Mouse (Mus musculus) kidney, embryonic 16.5 days (tissue): ENCODE measurements around the gene Lrwd1. TPM values are rescaled to one million over a fixed set of nuclear protein-coding genes. Genes with fewer than 3 reads are reported as not detected.
A peak's percentile ranks its signal among the peaks of the same experiment; 100 is the strongest.
"Not testable (repeated sequence)": the region's sequence is repeated elsewhere in the genome, so short reads cannot be mapped to it uniquely, and the experiment has no call there.

ENCODE experiments used
- ATAC-seq: fragments of 200-750 bp; cut with Nextera tagmentation; 2 replicates; pipeline ENCODE4 v1.8.0; 2017; ENCODE audit warnings: moderate TSS enrichment; ENCODE audit not compliant: low FRiP score, low TSS enrichment
- H3K27ac ChIP-seq: fragments of 300-500 bp; sonication (generic); 2 replicates; pipeline ENCODE4 v1.5.1; 2014; ENCODE audit warnings: low read length
- H3K27me3 ChIP-seq: fragments of 300-500 bp; sonication (generic); 2 replicates; pipeline ENCODE4 v1.6.1; 2014; ENCODE audit warnings: low read length, control low read depth, mixed read lengths; ENCODE audit not compliant: insufficient read depth
- H3K36me3 ChIP-seq: fragments of 300-500 bp; sonication (generic); 2 replicates; pipeline ENCODE4 v1.6.1; 2014; ENCODE audit warnings: low read length, control low read depth, mixed read lengths; ENCODE audit not compliant: insufficient read depth
- H3K4me1 ChIP-seq: fragments of 300-500 bp; sonication (generic); 2 replicates; pipeline ENCODE4 v1.6.1; 2014; ENCODE audit warnings: low read length, control low read depth, mixed read lengths; ENCODE audit not compliant: insufficient read depth
- H3K4me2 ChIP-seq: fragments of 300-500 bp; sonication (generic); replicated peaks from 2 replicates; pipeline ENCODE4 v1.6.1; 2014; ENCODE audit warnings: low read depth, low read length
- H3K4me3 ChIP-seq: fragments of 300-500 bp; sonication (generic); 2 replicates; pipeline ENCODE4 v1.5.1; 2014; ENCODE audit warnings: mild to moderate bottlenecking, low read length
- H3K9ac ChIP-seq: fragments of 300-500 bp; sonication (generic); replicated peaks from 2 replicates; pipeline ENCODE4 v1.6.1; 2014; ENCODE audit warnings: low read length
- H3K9me3 ChIP-seq: fragments of 300-500 bp; sonication (generic); 2 replicates; pipeline ENCODE4 v1.6.1; 2016; ENCODE audit warnings: low read length, control low read depth
- WGBS: fragments of 180-500 bp; shearing (Covaris S2); extraction: QIAGEN DNeasy Blood & Tissue Kit; methylation state at CpG from one replicate; pipeline ENCODE4 v1.1.7; 2014; 5-methylcytosine and 5-hydroxymethylcytosine counted together
- polyA plus RNA-seq: library from polyadenylated mRNA; unstranded; fragments of >200 nt; fragmentation: Nextera tagmentation; extraction: Ambion mirVana; gene quantifications from 2 replicates; pipeline ENCODE4 v1.2.1, GENCODE M21; 2015

Lrwd1 gene
- polyA plus RNA-seq, 1 experiment from 2014 or later: 40.2 TPM

- ATAC-seq: peak; percentile 86
- H3K9me3 ChIP-seq: peaks cover 4% of the 10 kb centered on the region; the same call in 1 of the 2 replicates
- WGBS: under 1% methylated on average over 49 of the region's 49 CpGs
These were observed 34.9 kb upstream of the Lrwd1 start, which contains the start of gene Orai2 for GRCm38 (mm10) chr5:136170512-136171362. TSS of gene Orai2 (minus strand) at chr5:136170713.

GRCm38 (mm10) chr5:136169626-136170511 lies 34.0 kb upstream of the Lrwd1 start:
- H3K36me3 ChIP-seq: no peaks in the 10 kb centered on the region
- H3K27ac ChIP-seq: no peak overlapping the region
- ATAC-seq: peak; percentile 47; the same call in 1 of the 2 replicates
- H3K9me3 ChIP-seq: peaks cover 4% of the 10 kb centered on the region; the same call in 1 of the 2 replicates
- H3K9ac ChIP-seq: peak overlapping the region; percentile 72
- H3K4me1 ChIP-seq: peaks cover 14% of the 10 kb centered on the region
- H3K4me2 ChIP-seq: peak overlapping the region; percentile 98
- 11% methylated on average over 15 of the region's 15 CpGs for WGBS
- peak overlapping the region; percentile 62 for H3K4me3 ChIP-seq
- no peaks in the 10 kb centered on the region for H3K27me3 ChIP-seq

More at GRCm38 (mm10) chr5:136170512-136171362, 34.9 kb upstream of the Lrwd1 start, which contains the start of gene Orai2:
- H3K27ac ChIP-seq: peak within 1 kb of the TSS; percentile 45; the same call in 1 of the 2 replicates
- peak within 1 kb of the TSS; percentile 62 for H3K4me3 ChIP-seq
- H3K36me3 ChIP-seq: no peaks in the 10 kb centered on the region
- peaks cover 14% of the 10 kb centered on the region for H3K4me1 ChIP-seq
- H3K9ac ChIP-seq: peak within 1 kb of the TSS; percentile 72
- H3K27me3 ChIP-seq: no peaks in the 10 kb centered on the region
- H3K4me2 ChIP-seq: peak within 1 kb of the TSS; percentile 98

DNA sequence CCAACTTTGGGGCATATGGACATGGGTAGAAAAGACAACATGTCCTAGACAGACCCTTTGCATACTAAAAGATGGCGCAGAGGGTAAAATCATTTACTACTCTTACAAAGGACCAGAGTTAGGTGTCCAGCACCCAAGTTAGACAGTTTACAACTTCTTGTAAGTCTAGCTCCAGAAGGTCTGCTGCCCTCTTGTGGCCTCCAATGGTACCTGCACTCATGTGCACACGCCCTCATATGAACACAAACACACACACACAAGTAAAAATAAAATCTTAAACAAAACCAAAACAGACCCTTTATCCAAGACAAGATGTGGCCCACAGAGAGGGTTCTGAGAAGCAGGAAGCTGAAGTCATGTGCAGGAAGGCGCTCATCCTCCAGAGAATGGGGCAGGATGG lies 32.2 kb upstream of the Lrwd1 start:
- Histone ChIP-seq H3K4me3 (no peak overlapping the region), H3K4me1 (peaks cover 14% of the 10 kb centered on the region), H3K27ac (no peak overlapping the region), H3K9ac (no peak overlapping the region), H3K36me3 (no peaks in the 10 kb centered on the region), H3K4me2 (no peak overlapping the region), H3K9me3 (peaks cover 4% of the 10 kb centered on the region; the same call in 1 of the 2 replicates), H3K27me3 (no peaks in the 10 kb centered on the region)
- 97% methylated on average over 3 of the region's 3 CpGs for whole genome bisulfite sequencing
- ATAC-seq: no peak

- Histone ChIP-seq H3K9ac (no peak overlapping the region), H3K36me3 (no peaks in the 10 kb centered on the region), H3K4me3 (no peak overlapping the region), H3K27me3 (no peaks in the 10 kb centered on the region), H3K4me1 (peaks cover 14% of the 10 kb centered on the region), H3K9me3 (peaks cover 4% of the 10 kb centered on the region; the same call in 1 of the 2 replicates), H3K27ac (no peak overlapping the region), H3K4me2 (no peak overlapping the region)
- no peak for ATAC-seq
- 88% methylated on average over 4 of the region's 4 CpGs for WGBS
These were observed 31.4 kb upstream of the Lrwd1 start for GRCm38 (mm10) chr5:136167296-136167695.

DNA sequence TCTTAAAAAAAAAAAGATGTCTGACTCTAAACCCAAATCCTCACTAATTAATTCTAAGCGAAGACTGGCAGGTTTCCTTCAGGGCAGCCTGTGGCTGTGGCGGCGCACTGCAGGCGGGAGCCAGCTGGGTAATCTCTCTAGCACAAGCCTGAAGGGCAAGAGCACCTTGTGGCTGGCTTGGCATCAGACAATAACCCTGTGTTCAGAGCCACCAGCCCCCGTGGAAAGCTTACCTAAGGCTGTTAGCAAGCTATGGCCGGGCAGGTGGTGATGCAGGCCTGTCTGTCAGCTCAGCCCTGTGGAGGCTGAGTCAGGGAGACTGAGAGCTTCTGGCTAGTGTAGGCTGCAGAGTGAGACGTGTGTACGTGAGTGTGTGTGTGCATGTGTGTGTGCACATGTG lies 29.4 kb upstream of the Lrwd1 start:
- ATAC-seq: no peak

DNA sequence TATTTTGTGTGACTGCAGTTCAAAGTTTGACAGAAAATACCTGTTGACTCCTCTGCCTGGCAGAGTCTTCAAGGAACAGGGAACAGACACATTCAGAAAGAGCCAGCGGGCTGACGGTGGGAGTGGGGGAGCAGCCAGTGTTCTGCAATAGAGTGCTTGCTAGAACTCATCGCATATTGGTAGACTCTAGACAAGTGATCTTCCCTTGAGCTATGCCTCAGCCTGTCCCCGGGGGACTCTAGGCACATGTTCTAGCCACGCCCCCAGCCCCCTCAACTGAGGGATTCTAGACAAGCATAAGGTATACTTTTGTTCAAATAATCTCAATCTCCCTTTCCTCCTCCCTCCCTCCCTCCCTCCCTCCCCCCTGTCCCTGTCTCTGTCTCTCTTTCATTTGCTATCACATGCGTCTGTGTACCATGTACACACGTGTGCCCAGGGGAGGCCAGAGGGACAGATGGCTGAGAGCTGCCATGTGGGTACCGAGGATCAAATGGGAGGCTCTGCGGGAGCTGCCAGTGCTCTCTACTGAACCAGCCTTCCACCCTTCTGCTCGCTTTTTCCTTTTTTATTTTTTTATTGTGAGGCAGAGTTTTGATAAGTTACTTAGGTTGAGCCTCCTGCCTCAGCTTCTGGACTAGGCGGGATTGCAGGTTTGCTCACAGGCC lies 28.1 kb upstream of the Lrwd1 start:
- no peak overlapping the region for H3K4me2 ChIP-seq
- no peaks in the 10 kb centered on the region for H3K27me3 ChIP-seq
- H3K9me3 ChIP-seq: peaks cover 4% of the 10 kb centered on the region; the same call in 1 of the 2 replicates
- H3K4me1 ChIP-seq: no peaks in the 10 kb centered on the region
- no peak overlapping the region for H3K9ac ChIP-seq
- H3K36me3 ChIP-seq: no peaks in the 10 kb centered on the region
- no peak overlapping the region for H3K27ac ChIP-seq
- no peak for ATAC-seq
- WGBS: 88% methylated on average over 11 of the region's 11 CpGs
- H3K4me3 ChIP-seq: no peak overlapping the region

More for the DNA sequence above, 29.4 kb upstream of the Lrwd1 start:
- H3K36me3 ChIP-seq: no peaks in the 10 kb centered on the region
- no peak overlapping the region for H3K4me2 ChIP-seq
- H3K27me3 ChIP-seq: no peaks in the 10 kb centered on the region
- WGBS: 80% methylated on average over 8 of the region's 8 CpGs
- peaks cover 3% of the 10 kb centered on the region; the same call in 1 of the 2 replicates for H3K4me1 ChIP-seq
- H3K9me3 ChIP-seq: peaks cover 4% of the 10 kb centered on the region; the same call in 1 of the 2 replicates
- no peak overlapping the region for H3K27ac ChIP-seq
- no peak overlapping the region for H3K4me3 ChIP-seq
- H3K9ac ChIP-seq: no peak overlapping the region

DNA sequence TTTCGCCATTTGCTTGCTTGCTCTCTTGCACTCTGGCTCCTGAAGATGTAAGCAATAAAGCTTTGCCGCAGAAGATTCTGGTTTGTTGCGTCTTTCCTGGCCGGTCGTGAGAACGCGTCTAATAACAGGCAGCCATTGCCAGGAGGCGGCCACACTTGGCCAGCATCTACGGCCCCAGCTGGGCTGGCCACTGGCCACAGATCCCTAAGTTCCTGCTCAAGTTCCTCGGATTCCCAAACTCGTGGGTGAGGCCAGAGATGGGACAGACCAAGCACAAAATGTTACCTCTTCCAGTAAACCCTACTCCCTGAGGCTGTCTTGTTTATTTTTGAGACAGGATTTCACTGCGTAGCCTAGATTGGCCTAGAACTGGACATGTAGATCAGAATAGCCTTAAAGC lies 24.2 kb upstream of the Lrwd1 start:
- not testable (repeated sequence) for H3K36me3 ChIP-seq

GRCm38 (mm10) chr5:136155399-136155798 lies 19.5 kb upstream of the Lrwd1 start:
- no peak overlapping the region for H3K4me2 ChIP-seq
- no peaks in the 10 kb centered on the region for H3K4me1 ChIP-seq
- ATAC-seq: no peak
- H3K4me3 ChIP-seq: no peak overlapping the region
- 76% methylated on average over 5 of the region's 5 CpGs for WGBS
- no peak overlapping the region for H3K9ac ChIP-seq
- no peak overlapping the region for H3K27ac ChIP-seq
- no peaks in the 10 kb centered on the region for H3K36me3 ChIP-seq
- H3K9me3 ChIP-seq: no peaks in the 10 kb centered on the region
- no peaks in the 10 kb centered on the region for H3K27me3 ChIP-seq

More for the DNA sequence above, 24.2 kb upstream of the Lrwd1 start:
- not testable (repeated sequence) for H3K9ac ChIP-seq, H3K27ac ChIP-seq, H3K4me2 ChIP-seq, H3K4me3 ChIP-seq, H3K9me3 ChIP-seq, ATAC-seq, H3K4me1 ChIP-seq, H3K27me3 ChIP-seq
- 90% methylated on average over 11 of the region's 12 CpGs for WGBS

DNA sequence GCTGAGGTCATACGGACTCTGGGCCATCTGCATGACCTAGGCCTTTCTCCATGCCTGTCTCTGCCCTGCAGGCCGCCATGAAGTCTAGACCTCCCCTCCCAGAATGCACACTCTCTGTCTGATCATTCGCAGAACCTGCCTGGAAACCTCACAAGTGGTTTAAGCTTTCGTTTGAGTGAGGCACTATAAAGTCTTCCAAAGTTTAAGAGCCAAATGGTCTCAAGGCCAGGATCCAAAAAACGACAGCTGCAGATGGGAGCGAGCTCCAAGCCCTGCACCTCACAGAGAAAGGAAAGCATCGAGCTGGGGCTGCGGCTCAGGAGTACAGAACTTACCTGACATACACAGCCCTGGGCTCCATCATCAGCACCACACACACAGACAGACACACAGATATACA lies 16.5 kb upstream of the Lrwd1 start:
- no peak overlapping the region for H3K9ac ChIP-seq
- H3K27ac ChIP-seq: no peak overlapping the region
- WGBS: 65% methylated on average over 8 of the region's 8 CpGs
- no peaks in the 10 kb centered on the region for H3K27me3 ChIP-seq
- no peaks in the 10 kb centered on the region for H3K4me1 ChIP-seq
- H3K4me3 ChIP-seq: no peak overlapping the region
- ATAC-seq: no peak
- no peak overlapping the region for H3K4me2 ChIP-seq
- no peaks in the 10 kb centered on the region for H3K36me3 ChIP-seq
- H3K9me3 ChIP-seq: no peaks in the 10 kb centered on the region
